Mouse (Mus musculus): ENCODE measurements around the gene Cyp3a13. TPM values are rescaled to one million over a fixed set of nuclear protein-coding genes. Genes with fewer than 3 reads are reported as not detected.

Cyp3a13 gene
- polyA plus RNA-seq (2014; fragmentation: Nextera tagmentation; extraction: Ambion mirVana), result 6.2 TPM in 2 replicates

- peak; percentile 65; the same call in 1 of the 2 replicates for ATAC-seq (ENCODE audit: insufficient number of reproducible peaks, insufficient read depth, low FRiP score, low read depth)
- Histone ChIP-seq H3K27ac (ENCODE audit: low read length) (peak within 1 kb of the TSS; percentile 61; the same call in 1 of the 2 replicates), H3K4me3 (ENCODE audit: low read depth, low read length) (no peak within 1 kb of the TSS), H3K4me2 (replicated peaks; ENCODE audit: low read depth, low read length) (peak within 1 kb of the TSS; percentile 25), H3K9ac (replicated peaks; ENCODE audit: low read depth, low read length) (no peak within 1 kb of the TSS), H3K9me3 (ENCODE audit: control insufficient read depth, low read depth, low read length) (no peaks in the 10 kb centered on the region), H3K36me3 (ENCODE audit: control insufficient read depth, insufficient read depth, low read length) (no peaks in the 10 kb centered on the region), H3K4me1 (ENCODE audit: control insufficient read depth, insufficient read depth, low read length) (no peaks in the 10 kb centered on the region), H3K27me3 (ENCODE audit: control insufficient read depth, insufficient read depth, low read length) (no peaks in the 10 kb centered on the region)
- WGBS, result 45% methylated on average over 2 of the region's 2 CpGs
Measured at GRCm38 (mm10) chr5:137921532-137921931, at the start of gene Cyp3a13. TSS of gene Cyp3a13 (minus strand) at chr5:137921619.

DNA sequence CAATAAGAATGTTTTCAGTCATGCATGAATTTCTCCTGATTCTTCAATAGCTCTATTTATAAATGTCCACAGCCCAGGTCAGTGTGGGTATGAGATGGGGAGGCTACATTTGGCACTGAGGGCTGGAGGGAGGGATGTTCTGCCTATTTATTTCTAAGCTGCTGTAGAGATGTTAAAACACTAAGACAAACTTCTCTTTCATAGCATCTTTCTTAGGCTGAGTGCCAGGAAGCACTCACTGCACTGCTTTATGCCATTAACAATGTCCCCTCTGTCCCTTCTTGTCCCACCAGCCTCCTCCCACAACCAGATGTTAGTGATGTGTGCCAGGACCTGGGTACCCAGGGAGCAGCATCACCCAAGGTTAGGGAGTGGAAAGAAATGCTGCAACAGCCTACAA, 45.1 kb upstream of the Cyp3a13 start:
- ATAC-seq (ENCODE audit: insufficient number of reproducible peaks, insufficient read depth, low FRiP score, low read depth), result no peak
- Histone ChIP-seq H3K27ac (ENCODE audit: low read length) (no peak overlapping the region), H3K27me3 (ENCODE audit: control insufficient read depth, insufficient read depth, low read length) (no peaks in the 10 kb centered on the region), H3K4me2 (replicated peaks; ENCODE audit: low read depth, low read length) (no peak overlapping the region), H3K4me1 (ENCODE audit: control insufficient read depth, insufficient read depth, low read length) (no peaks in the 10 kb centered on the region), H3K9me3 (ENCODE audit: control insufficient read depth, low read depth, low read length) (no peaks in the 10 kb centered on the region), H3K9ac (replicated peaks; ENCODE audit: low read depth, low read length) (no peak overlapping the region), H3K36me3 (ENCODE audit: control insufficient read depth, insufficient read depth, low read length) (no peaks in the 10 kb centered on the region), H3K4me3 (ENCODE audit: low read depth, low read length) (no peak overlapping the region)

GRCm38 (mm10) chr5:137962945-137963344, 41.5 kb upstream of the Cyp3a13 start, which contains the start of gene Gjc3:
TSS of gene Gjc3 (minus strand) at chr5:137963098.
- H3K27me3 ChIP-seq (ENCODE audit: control insufficient read depth, insufficient read depth, low read length), result no peaks in the 10 kb centered on the region
- no peak within 1 kb of the TSS for H3K4me2 ChIP-seq (replicated peaks; ENCODE audit: low read depth, low read length)
- H3K9ac ChIP-seq (replicated peaks; ENCODE audit: low read depth, low read length), result no peak within 1 kb of the TSS
- WGBS, result 83% methylated on average over 8 of the region's 8 CpGs
- no peaks in the 10 kb centered on the region for H3K9me3 ChIP-seq (ENCODE audit: control insufficient read depth, low read depth, low read length)
- no peak within 1 kb of the TSS for H3K27ac ChIP-seq (ENCODE audit: low read length)
- no peak for ATAC-seq (ENCODE audit: insufficient number of reproducible peaks, insufficient read depth, low FRiP score, low read depth)
- H3K4me3 ChIP-seq (ENCODE audit: low read depth, low read length), result no peak within 1 kb of the TSS
- no peaks in the 10 kb centered on the region for H3K4me1 ChIP-seq (ENCODE audit: control insufficient read depth, insufficient read depth, low read length)
- no peaks in the 10 kb centered on the region for H3K36me3 ChIP-seq (ENCODE audit: control insufficient read depth, insufficient read depth, low read length)

DNA sequence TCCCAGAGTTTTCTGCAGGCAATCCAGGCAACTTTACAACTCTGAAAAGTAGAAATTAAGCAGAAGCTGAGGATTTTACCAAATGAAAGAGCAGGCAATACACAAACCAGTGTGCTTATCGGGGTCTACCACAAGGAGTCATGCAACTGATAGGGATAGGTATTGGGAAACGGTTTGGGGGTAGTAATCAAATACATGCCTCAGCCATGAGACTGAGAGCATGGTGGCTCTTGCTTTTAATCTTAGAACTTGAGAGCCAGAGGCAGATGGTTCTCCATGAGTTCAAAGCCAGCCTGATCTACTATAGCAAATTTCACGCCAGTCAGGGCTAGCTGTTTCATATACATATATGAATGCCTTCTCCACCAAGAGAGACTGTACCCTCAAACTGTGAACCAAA, 35.0 kb upstream of the Cyp3a13 start:
- Histone ChIP-seq H3K4me3 (ENCODE audit: low read depth, low read length) (no peak overlapping the region), H3K27ac (ENCODE audit: low read length) (no peak overlapping the region), H3K9ac (replicated peaks; ENCODE audit: low read depth, low read length) (no peak overlapping the region), H3K4me1 (ENCODE audit: control insufficient read depth, insufficient read depth, low read length) (no peaks in the 10 kb centered on the region), H3K27me3 (ENCODE audit: control insufficient read depth, insufficient read depth, low read length) (no peaks in the 10 kb centered on the region), H3K9me3 (ENCODE audit: control insufficient read depth, low read depth, low read length) (no peaks in the 10 kb centered on the region), H3K4me2 (replicated peaks; ENCODE audit: low read depth, low read length) (no peak overlapping the region), H3K36me3 (ENCODE audit: control insufficient read depth, insufficient read depth, low read length) (no peaks in the 10 kb centered on the region)
- ATAC-seq (ENCODE audit: insufficient number of reproducible peaks, insufficient read depth, low FRiP score, low read depth), result no peak
- WGBS, result 89% methylated on average over 3 of the region's 3 CpGs

GRCm38 (mm10) chr5:137951218-137951617, 29.8 kb upstream of the Cyp3a13 start:
- Histone ChIP-seq H3K4me1 (ENCODE audit: control insufficient read depth, insufficient read depth, low read length) (no peaks in the 10 kb centered on the region), H3K9ac (replicated peaks; ENCODE audit: low read depth, low read length) (no peak overlapping the region), H3K4me3 (ENCODE audit: low read depth, low read length) (no peak overlapping the region), H3K27me3 (ENCODE audit: control insufficient read depth, insufficient read depth, low read length) (no peaks in the 10 kb centered on the region), H3K36me3 (ENCODE audit: control insufficient read depth, insufficient read depth, low read length) (no peaks in the 10 kb centered on the region), H3K4me2 (replicated peaks; ENCODE audit: low read depth, low read length) (no peak overlapping the region), H3K27ac (ENCODE audit: low read length) (no peak overlapping the region), H3K9me3 (ENCODE audit: control insufficient read depth, low read depth, low read length) (no peaks in the 10 kb centered on the region)
- whole genome bisulfite sequencing, result 31% methylated on average over 6 of the region's 6 CpGs
- ATAC-seq (ENCODE audit: insufficient number of reproducible peaks, insufficient read depth, low FRiP score, low read depth), result no peak

- H3K27me3 ChIP-seq (ENCODE audit: control insufficient read depth, insufficient read depth, low read length), result no peaks in the 10 kb centered on the region
- ATAC-seq (ENCODE audit: insufficient number of reproducible peaks, insufficient read depth, low FRiP score, low read depth), result no peak
- H3K27ac ChIP-seq (ENCODE audit: low read length), result no peak overlapping the region
- no peak overlapping the region for H3K4me2 ChIP-seq (replicated peaks; ENCODE audit: low read depth, low read length)
- H3K36me3 ChIP-seq (ENCODE audit: control insufficient read depth, insufficient read depth, low read length), result no peaks in the 10 kb centered on the region
- no peaks in the 10 kb centered on the region for H3K4me1 ChIP-seq (ENCODE audit: control insufficient read depth, insufficient read depth, low read length)
- no peaks in the 10 kb centered on the region for H3K9me3 ChIP-seq (ENCODE audit: control insufficient read depth, low read depth, low read length)
- H3K9ac ChIP-seq (replicated peaks; ENCODE audit: low read depth, low read length), result no peak overlapping the region
- H3K4me3 ChIP-seq (ENCODE audit: low read depth, low read length), result no peak overlapping the region
Measured at GRCm38 (mm10) chr5:137947303-137947702, 25.9 kb upstream of the Cyp3a13 start.

DNA sequence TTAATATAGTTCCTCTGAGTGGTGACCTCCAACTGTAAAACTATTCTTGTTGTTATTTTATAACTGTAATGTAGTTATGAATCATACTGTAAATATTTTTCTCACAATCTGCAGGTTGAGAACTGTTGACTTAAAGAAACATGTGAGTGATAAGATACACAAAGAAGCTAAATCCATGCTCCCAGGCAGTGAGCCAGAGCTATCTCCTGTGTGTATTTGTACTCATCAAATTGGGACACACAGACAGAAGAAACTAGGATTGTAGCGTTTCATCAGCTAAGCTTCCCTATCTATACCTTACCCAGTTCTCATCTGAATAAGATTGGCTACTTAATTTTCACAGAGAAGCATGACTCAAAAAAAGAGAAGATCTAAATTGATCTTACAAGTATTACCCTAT, 21.7 kb upstream of the Cyp3a13 start:
- no peaks in the 10 kb centered on the region for H3K27me3 ChIP-seq (ENCODE audit: control insufficient read depth, insufficient read depth, low read length)
- no peak overlapping the region for H3K4me2 ChIP-seq (replicated peaks; ENCODE audit: low read depth, low read length)
- H3K4me1 ChIP-seq (ENCODE audit: control insufficient read depth, insufficient read depth, low read length), result no peaks in the 10 kb centered on the region
- no peaks in the 10 kb centered on the region for H3K36me3 ChIP-seq (ENCODE audit: control insufficient read depth, insufficient read depth, low read length)
- no peak overlapping the region for H3K4me3 ChIP-seq (ENCODE audit: low read depth, low read length)
- no peak overlapping the region for H3K27ac ChIP-seq (ENCODE audit: low read length)
- WGBS, result 65% methylated on average over 1 of the region's 1 CpGs
- no peaks in the 10 kb centered on the region for H3K9me3 ChIP-seq (ENCODE audit: control insufficient read depth, low read depth, low read length)
- no peak for ATAC-seq (ENCODE audit: insufficient number of reproducible peaks, insufficient read depth, low FRiP score, low read depth)
- H3K9ac ChIP-seq (replicated peaks; ENCODE audit: low read depth, low read length), result no peak overlapping the region

DNA sequence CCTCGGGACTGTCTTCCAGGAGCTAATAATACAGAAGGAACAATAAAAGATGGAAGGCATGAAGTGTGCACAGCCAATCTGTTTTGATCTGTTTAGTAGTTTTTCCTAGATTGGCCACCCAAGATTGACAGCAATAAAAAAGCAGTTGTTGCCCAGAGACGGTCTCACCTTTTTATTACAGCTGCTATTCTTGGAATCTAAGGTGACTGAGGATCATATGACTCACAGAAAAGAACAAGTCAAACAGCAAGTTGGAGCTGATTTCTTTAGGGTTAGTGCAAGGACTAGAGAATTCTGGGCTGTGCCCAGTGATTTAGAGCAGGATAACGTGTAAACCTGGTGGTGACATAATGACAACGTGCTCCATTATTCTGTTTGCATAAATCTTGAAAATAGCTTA, 19.5 kb upstream of the Cyp3a13 start:
- Histone ChIP-seq H3K27me3 (ENCODE audit: control insufficient read depth, insufficient read depth, low read length) (no peaks in the 10 kb centered on the region), H3K4me2 (replicated peaks; ENCODE audit: low read depth, low read length) (no peak overlapping the region), H3K9ac (replicated peaks; ENCODE audit: low read depth, low read length) (no peak overlapping the region), H3K4me3 (ENCODE audit: low read depth, low read length) (no peak overlapping the region), H3K9me3 (ENCODE audit: control insufficient read depth, low read depth, low read length) (no peaks in the 10 kb centered on the region), H3K36me3 (ENCODE audit: control insufficient read depth, insufficient read depth, low read length) (no peaks in the 10 kb centered on the region), H3K4me1 (ENCODE audit: control insufficient read depth, insufficient read depth, low read length) (no peaks in the 10 kb centered on the region), H3K27ac (ENCODE audit: low read length) (no peak overlapping the region)
- WGBS, result 61% methylated on average over 4 of the region's 4 CpGs
- ATAC-seq (ENCODE audit: insufficient number of reproducible peaks, insufficient read depth, low FRiP score, low read depth), result no peak

- no peaks in the 10 kb centered on the region for H3K9me3 ChIP-seq (ENCODE audit: control insufficient read depth, low read depth, low read length)
- no peak overlapping the region for H3K9ac ChIP-seq (replicated peaks; ENCODE audit: low read depth, low read length)
- H3K4me1 ChIP-seq (ENCODE audit: control insufficient read depth, insufficient read depth, low read length), result no peaks in the 10 kb centered on the region
- ATAC-seq (ENCODE audit: insufficient number of reproducible peaks, insufficient read depth, low FRiP score, low read depth), result no peak
- no peaks in the 10 kb centered on the region for H3K27me3 ChIP-seq (ENCODE audit: control insufficient read depth, insufficient read depth, low read length)
- H3K4me2 ChIP-seq (replicated peaks; ENCODE audit: low read depth, low read length), result no peak overlapping the region
- 64% methylated on average over 4 of the region's 4 CpGs for WGBS
- H3K36me3 ChIP-seq (ENCODE audit: control insufficient read depth, insufficient read depth, low read length), result no peaks in the 10 kb centered on the region
- no peak overlapping the region for H3K27ac ChIP-seq (ENCODE audit: low read length)
- H3K4me3 ChIP-seq (ENCODE audit: low read depth, low read length), result no peak overlapping the region
Measured at GRCm38 (mm10) chr5:137937238-137937637, 15.8 kb upstream of the Cyp3a13 start.
